Mouse (Mus musculus) megakaryocyte-erythroid progenitor cell, adult 5-6 weeks (primary cell): ENCODE data around the gene Psme3. TPM values are rescaled to one million over a fixed set of nuclear protein-coding genes. Genes with fewer than 3 reads are reported as not detected.
A peak's percentile ranks its signal among the peaks of the same experiment; 100 is the strongest.
"Not testable (repeated sequence)": the region's sequence is repeated elsewhere in the genome, so short reads cannot be mapped to it uniquely, and the experiment has no call there.

Experiments used
- ATAC-seq: replicated peaks from 2 replicates; pipeline ENCODE4 v1.8.0; 2016; ENCODE audit warnings: mild to moderate bottlenecking, inconsistent platforms; ENCODE audit not compliant: severe bottlenecking, poor library complexity, low FRiP score, low TSS enrichment
- total RNA-seq, 2 experiments: library from RNA; stranded (forward) in 1 of 2; stranded (reverse) in 1 of 2; fragments of 200-1000, 215-1000 nt in 1 of 2; fragments of >200 nt in 1 of 2; fragmentation: Nextera tagmentation in 1 of 2; gene quantifications; 2 replicates each; pipeline ENCODE4 v1.2.3; 2014 to 2017

Psme3 gene
- total RNA-seq, 2 experiments from 2014 or later: 226 to 277 TPM

- 0 out of 2 replicates have a peak, but pooled peaks have one; percentile 34 for ATAC-seq
Measured at GRCm38 (mm10) chr11:101307744-101308143, 8.3 kb upstream of the Psme3 start.

GRCm38 (mm10) chr11:101311083-101311482 lies 4.9 kb upstream of the Psme3 start:
- no peak for ATAC-seq

GRCm38 (mm10) chr11:101312150-101312549 lies 3.9 kb upstream of the Psme3 start:
- ATAC-seq: no peak

GRCm38 (mm10) chr11:101314567-101314966 lies 1.4 kb upstream of the Psme3 start:
- no peak for ATAC-seq

- no peak for ATAC-seq
Measured at GRCm38 (mm10) chr11:101315082-101315650, 847 bp upstream of the Psme3 start.

- ATAC-seq: peak; percentile 32
Measured at GRCm38 (mm10) chr11:101316501-101316917, 496 bp downstream of the Psme3 start.

- ATAC-seq: peak; percentile 61
Measured at GRCm38 (mm10) chr11:101323609-101324008, 7.6 kb downstream of the Psme3 start.

GRCm38 (mm10) chr11:101324763-101325162 lies 8.8 kb downstream of the Psme3 start, which contains the start of gene Aoc2:
Gene Aoc2 (plus strand): TSS chr11:101325063.
- ATAC-seq: no peak

- not testable (repeated sequence) for ATAC-seq
Measured at GRCm38 (mm10) chr11:101325201-101325600, 9.2 kb downstream of the Psme3 start.

GRCm38 (mm10) chr11:101326147-101326546 lies 10.1 kb downstream of the Psme3 start:
- ATAC-seq: no peak

GRCm38 (mm10) chr11:101327311-101327710 lies 11.3 kb downstream of the Psme3 start:
- no peak for ATAC-seq

- ATAC-seq: no peak
Measured at GRCm38 (mm10) chr11:101328941-101329635, 13.1 kb downstream of the Psme3 start.

GRCm38 (mm10) chr11:101330371-101330924 lies 14.4 kb downstream of the Psme3 start, which contains the start of gene Aoc3:
Gene Aoc3 (plus strand): TSS chr11:101330605.
- ATAC-seq: no peak

- ATAC-seq: not testable (repeated sequence)
Measured at GRCm38 (mm10) chr11:101330961-101331360, 14.9 kb downstream of the Psme3 start.

GRCm38 (mm10) chr11:101332537-101332936 lies 16.5 kb downstream of the Psme3 start:
- no peak for ATAC-seq

- ATAC-seq: no peak
Measured at GRCm38 (mm10) chr11:101334023-101334422, 18.0 kb downstream of the Psme3 start.

- ATAC-seq: no peak
Measured at GRCm38 (mm10) chr11:101334516-101334915, 18.5 kb downstream of the Psme3 start.

GRCm38 (mm10) chr11:101335685-101336084 lies 19.7 kb downstream of the Psme3 start:
- ATAC-seq: no peak

- ATAC-seq: peak; percentile 98
Measured at GRCm38 (mm10) chr11:101338123-101338760, 22.2 kb downstream of the Psme3 start.

- ATAC-seq: no peak
Measured at GRCm38 (mm10) chr11:101347083-101347775, 31.2 kb downstream of the Psme3 start.
